Mouse (Mus musculus): Measurements from ENCODE around the gene Arsb.

Gene Arsb

DNA sequence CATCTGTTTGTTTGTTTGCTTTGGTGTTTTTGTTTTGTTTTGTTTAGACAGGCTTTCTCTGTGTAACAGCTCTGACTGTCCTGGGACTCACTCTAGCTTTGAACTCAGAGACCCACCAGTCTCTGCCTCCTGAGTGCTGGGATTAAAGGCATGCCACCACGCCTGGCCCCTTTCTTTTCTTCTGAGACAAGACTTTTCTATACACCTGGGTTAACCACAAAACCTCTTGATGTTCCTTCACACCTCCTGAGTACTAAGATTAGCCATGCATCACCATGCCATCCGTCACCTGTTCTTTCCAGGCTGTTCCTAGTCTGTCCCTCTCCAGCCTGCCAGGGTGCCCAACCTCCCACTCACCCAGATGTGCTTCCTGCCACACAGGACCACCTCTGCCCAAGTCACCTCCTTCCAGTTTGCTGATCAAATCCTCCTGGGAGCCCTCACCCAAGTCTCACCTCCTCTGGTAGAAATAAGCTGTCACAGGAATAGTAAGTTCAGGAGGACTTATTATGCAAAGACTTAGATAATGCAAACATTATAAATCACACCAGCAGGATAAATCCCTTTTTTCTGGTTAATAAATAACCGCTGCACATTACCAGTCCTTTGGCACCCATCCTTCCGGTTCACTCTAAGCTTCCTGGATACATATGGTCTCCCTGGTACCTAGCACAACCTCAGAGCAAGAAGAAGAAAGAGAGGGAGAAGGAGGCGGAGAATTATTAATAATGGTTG is 150.6 kb downstream of the Arsb start:
- no peak for DNase-seq (ENCODE audit: low spot score)

DNA sequence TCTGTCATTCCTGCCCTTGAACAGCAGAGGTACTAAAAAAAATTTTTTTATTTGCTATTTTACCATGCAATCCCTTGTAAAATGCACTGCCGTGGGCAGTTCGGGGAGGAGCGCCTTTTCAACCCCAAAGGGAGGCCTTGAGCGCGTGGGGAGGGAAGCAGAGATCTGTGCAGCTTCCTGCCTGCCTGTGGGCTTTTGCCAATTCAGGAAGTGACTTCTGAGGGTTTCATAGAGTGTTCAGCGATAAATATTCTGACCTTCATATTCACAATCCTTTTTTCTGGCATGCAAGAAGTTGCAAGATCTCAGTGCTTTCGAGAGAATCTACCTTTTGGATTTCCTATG is 151.1 kb downstream of the Arsb start:
- no peak for DNase-seq (ENCODE audit: low spot score)

DNA sequence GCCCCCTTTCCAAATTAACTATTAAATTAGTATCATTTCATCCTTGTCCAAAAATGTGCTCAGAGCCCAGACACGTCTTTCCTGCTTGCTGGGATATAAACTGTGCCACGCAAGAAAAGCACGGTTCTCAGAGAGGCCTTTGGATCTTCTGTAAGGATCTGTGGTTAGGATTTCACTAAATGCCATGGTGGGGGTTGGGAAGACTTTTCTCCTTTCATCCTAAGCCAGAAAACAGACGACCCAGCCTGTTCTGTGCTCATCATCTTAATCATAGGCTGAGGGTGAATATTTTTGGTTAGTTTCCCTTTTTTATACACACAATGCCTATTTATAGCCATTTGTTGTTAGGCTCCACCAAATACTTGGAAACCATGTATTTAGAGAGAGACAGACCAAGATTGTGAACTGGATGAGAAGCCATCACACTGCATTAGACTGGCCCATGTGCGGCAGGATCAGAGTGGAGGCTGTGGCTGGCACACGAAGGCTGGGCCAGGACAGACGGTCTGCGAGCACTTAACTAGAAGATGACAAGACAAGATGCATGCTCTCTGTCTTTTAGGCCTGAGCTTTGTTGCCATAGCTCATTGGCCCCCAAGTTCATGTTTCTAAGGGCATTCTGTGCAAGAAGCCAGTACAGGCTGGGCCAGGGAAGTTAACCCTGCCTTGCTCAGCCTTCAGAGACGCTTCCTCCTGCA is 153.5 kb downstream of the Arsb start:
- DNase-seq (ENCODE audit: low spot score) = no peak

DNA sequence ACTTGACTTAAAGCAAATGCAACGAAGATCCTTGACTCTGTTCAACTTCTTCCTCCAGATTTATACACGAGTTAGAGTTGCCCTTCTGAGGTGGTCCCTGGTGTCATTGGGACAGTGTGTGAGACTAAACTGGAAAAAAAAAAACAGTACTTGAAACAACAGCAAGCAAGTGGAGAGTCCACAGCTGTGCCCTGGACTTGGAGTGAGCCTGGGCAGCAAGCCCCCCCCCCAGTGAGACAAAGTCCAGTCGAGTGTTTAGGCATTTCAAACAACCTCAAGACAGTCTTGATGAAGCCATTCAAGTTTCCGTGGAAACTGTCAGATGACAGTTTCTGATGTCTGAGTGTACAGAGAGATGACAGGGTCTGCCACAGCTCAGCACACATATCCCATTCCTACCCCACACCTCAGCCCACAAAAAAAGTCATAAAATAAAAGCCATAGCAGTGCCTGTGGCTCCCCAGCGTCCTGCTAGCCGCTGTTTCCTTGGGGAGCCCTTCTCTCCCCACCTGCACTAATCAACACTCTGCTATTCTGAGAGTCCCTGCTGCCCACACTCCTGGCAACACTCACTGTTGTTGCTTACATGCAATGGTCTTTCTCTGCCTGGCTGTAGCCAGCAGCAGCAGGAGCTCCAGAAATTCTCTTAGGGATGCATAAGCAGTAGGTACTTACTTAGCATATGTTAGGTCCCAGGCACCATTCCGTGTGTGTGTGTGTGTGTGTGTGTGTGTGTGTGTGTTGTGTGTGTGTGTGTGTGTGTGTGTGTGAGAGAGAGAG is 159.3 kb downstream of the Arsb start:
- no peak for DNase-seq (ENCODE audit: low spot score)

DNA sequence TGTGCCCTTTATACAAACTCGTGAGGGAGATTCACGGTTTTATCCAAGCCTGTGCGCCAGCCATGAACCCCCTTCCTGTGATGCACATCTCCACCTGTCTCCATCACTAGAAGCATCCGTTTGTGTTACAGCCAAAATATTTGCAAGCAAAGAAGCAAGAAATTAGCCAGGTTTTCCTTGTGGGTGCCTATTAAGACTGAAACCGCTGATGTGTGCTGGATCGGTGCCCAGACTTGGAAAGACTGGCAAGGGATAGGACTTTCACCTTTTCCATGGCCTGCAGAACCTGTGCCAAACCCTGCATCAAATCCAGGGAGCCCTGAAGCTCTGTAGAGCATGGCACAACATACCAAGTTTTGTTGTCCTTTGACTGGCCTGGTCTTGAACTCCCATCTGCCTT is 165.0 kb downstream of the Arsb start:
- peak; percentile 57 for DNase-seq (ENCODE audit: low spot score)

DNA sequence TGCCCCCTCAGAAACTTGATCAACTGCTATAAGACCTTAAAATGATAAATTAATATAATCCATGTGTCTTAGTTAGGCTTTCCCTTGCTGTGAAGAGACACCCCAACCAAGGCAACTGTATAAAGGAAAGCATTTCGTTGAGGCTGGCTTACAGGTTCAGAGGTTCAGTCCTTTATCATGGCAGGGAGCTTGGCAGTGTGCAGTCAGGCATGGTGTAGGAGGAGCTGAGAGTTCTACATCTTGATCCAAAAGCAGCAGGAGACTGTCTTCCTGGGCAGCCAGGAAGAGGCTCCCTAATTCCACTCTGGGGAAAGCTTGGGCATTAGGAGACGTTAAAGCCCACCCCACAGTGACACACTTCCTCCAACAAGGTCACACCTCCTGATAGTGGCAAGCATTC is 166.7 kb downstream of the Arsb start:
- DNase-seq (ENCODE audit: low spot score) = no peak

DNA sequence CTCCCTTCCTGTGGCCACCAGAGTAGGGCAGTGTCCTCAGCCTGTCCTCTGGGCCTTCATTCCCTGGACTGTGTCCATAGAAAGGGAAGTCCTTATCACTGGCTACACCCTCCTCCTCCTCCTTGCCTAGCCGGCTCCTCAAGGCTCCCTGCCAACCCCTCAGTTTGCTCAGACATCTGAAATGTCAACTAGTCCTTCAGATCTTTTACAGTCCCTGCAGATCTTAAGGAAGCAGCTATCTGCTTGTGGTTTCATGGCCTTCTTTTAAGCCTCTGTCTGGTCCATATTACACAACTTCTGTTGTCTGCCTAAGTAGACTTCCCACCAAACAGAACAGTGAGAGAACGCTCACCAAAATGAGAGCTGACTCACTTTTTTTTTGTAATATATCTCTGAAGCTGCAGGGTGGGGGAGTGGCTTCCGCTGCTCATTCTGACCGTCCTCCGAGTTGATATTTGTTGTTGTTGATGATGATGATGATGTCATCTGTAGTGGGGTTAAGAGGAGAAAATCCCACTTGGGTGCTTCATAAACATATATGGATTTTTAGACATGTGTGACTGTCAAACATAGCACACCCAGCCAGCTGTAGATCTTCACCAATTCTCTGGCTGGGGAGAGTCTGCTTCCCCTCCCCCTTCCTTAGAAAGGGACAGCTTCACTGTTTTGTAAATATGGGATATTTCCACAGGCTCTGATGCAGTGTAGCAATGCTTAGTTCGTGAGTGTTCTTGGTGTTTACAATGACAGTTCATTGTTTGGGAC is 168.1 kb downstream of the Arsb start:
- no peak for DNase-seq (ENCODE audit: low spot score)

DNA sequence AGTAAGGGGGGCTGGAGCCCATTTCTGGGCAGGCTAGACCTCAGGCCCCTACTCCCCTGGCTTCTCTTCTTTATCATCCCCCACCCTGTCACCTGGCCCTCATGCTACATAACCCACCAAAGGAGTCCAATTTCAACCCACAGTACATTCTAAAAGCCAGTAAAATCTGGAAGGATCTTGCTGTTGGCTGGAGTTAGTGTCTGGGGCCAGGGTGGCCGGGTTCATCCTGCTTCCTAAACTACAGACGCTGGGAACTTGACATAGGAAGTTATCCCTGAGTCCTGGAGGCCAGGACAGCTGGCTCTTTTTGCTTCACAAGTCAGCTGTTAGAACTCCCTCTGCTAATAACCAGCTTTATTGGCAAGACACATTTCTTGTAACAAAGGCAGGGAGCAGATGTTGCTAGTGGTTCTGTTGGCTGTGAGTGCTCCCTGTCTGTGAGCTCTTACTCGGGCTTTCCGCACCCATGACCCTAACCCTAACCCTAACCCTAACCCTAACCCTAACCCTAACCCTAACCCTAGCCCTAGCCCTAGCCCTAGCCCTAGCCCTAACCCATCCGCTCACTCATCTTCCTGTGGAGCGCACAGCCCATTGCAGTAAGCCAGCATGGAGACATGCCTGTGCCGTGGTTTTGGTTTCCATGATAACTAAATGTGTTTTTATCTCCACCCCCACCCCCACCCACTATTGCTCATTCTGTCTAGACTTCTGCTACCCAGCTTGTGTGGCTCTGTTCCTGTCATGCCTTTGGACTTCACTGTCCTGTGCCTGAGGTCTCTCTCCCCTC is 169.5 kb downstream of the Arsb start:
- no peak for DNase-seq (ENCODE audit: low spot score)

DNA sequence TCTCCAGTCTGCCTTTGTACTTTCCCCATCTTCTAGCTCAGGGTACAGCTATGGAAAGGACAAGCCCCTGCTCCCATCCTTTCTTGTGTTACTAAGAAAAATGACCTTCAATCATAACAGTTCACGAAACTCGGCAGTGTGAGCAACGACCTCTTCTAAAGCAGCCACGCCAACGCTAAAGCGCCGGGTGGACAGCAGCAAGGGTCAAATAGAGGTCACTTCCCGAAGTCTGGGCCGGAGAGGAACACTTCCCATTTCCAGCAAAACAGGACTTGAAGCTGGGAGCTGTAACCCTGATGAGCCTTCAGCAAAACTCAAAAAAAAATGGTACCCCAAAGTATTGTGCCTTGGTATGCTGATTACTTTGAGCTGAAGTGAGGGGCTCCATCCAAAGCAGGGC is 179.6 kb downstream of the Arsb start:
- DNase-seq (ENCODE audit: low spot score) = no peak

DNA sequence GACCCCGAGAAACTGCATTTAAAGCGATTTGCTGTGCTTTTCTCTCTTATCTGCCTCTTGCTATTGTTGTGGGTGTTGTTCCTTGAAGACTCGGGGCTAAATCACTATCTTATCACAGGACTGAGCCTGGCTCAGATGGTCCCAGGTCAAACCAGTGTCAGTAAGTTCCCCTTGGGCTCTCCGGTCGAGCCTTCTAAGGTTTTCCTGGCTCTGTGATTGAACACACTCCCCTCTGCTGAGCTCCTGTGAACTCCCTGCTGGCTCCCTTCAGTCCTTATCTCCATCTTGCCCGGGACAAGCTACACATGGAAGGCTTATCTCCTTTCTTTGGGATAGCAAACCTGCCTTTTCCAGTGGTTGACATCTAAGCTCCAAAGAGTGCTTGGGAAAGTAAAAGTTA is 180.1 kb downstream of the Arsb start:
- no peak for DNase-seq (ENCODE audit: low spot score)

DNA sequence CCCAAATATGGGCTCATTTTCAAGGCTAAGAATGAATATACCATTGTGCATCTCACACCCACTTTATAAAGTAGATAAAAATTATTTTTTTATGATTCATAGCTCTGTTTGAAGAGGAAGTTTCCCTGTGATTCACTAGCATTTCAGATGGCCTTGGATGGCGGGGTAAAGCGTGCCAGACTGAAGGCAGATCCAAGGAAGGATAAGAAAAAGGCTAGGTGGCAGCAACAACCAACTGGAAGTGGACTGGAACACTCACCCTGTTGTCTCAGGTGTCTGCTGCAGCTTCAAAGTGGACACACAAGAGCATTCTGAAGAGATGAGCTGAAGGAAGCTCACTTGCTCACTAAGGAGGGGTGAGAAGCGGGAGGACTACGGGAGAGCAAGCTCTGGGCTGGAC is 181.0 kb downstream of the Arsb start:
- DNase-seq (ENCODE audit: low spot score) = no peak

DNA sequence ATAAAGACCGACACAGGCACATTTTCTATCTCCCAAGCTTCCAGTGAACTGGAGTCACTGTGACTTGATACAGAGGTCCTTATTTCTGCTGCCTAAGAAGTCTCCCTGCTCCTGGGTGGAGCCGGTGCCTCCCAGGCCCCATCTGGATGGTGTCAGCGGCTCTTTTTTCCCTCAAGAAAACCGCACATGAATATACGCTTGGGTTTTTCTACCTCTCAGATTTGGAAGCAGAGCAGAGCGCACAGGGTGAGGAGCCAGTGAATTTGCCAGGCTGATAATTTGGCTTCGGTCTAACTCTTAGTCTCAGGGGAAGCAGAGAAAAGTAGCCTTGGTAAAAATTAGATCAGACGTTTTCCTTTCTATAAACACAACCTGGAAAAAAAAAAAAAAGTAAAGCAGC is 186.5 kb downstream of the Arsb start:
- no peak for DNase-seq (ENCODE audit: low spot score)

DNA sequence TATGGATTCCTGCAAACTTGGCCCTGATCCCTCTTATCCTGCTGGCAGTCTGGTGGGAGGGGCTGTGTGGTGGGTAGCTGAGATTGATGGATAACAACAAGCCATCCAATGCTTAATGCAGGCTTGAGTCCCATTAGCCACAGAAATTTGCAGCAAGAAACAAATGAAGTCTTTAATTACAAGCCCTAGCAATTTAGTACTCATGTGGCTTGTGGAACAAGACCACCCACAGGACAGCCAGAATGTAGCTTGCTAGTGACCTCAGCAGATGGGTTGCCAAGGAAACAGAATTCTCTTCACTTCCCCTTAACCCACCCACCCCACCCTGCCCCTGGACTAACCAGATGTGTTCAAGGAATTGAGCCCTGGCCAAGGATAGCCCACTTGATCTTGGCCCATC is 194.8 kb downstream of the Arsb start:
- no peak for DNase-seq (ENCODE audit: low spot score)

DNA sequence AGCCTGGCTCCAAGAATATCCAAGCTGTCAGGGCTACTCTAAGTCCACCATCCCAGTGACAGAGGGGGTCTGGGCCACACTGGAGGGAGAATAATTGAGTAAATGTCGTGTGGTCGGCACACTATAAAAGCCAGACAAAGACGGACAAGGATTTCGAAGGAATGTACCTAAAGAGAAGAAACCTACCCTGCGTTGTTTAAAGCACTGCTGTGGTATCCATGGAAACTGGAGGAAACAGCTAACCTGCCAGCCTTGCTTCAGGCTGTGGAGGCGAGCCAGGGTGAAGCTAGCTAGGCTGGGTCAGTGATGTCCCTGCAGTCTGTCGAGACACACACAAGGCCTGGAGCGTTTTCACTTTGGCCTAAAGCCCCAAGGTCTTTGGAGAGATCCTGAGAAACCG is 195.7 kb downstream of the Arsb start:
- no peak for DNase-seq (ENCODE audit: low spot score)

DNA sequence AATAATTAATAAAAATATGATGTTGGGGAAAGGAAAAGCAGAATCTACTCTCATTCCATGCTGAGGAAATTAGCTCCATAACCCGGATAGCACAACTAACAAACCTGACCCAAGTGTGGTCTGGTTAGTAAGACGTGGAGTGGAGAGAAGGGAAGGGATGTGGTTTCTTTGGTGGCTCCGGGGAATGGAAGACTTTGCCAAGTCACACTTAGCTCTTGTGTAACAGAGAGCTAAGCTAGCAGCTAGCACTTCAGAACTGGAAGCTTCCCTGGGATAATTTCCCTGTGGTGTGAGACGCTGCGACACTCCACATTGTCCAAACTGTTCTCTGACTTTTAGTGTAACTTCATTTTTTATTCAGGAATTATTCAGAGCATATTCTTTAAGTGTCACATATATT is 198.7 kb downstream of the Arsb start:
- DNase-seq (ENCODE audit: low spot score) = no peak

DNA sequence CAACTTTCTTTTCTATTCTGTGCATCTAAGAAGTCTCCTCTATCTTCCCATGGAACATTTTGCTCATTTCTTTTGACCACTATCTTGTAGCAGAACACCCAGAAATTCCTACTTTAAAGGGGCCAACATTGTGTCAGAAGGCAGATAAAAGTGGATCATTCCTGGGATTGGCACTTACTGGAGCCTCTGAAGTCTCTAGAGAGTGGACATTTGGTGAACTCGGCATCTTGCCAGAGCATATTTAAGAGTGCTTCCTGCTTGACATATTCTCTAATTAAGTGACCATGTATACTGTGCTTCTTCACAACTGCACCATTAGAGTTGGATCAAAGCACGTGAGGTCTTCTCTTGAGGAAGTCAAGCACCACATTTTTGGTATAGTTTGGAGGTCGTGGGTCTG is 201.0 kb downstream of the Arsb start:
- DNase-seq (ENCODE audit: low spot score) = no peak

DNA sequence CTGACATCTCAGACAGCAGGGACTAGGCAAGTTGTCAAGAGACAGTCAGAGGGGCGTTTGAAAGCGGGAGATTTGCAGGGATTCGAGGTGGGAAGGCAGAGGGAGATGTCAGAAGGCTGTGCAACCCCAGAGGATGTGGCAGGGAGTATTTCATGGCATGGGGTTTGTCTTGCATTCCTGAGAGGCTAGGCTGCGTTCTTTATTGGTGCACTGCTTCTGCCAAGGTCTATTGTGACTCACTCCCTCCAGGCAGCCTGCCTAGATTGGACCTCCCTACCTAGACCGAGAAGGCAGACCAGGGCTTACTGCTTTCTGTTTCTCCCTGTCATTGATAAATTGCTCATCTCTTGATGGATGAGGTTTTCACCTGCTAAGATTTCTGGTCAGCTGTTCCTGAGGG is 204.2 kb downstream of the Arsb start:
- DNase-seq (ENCODE audit: low spot score) = no peak

DNA sequence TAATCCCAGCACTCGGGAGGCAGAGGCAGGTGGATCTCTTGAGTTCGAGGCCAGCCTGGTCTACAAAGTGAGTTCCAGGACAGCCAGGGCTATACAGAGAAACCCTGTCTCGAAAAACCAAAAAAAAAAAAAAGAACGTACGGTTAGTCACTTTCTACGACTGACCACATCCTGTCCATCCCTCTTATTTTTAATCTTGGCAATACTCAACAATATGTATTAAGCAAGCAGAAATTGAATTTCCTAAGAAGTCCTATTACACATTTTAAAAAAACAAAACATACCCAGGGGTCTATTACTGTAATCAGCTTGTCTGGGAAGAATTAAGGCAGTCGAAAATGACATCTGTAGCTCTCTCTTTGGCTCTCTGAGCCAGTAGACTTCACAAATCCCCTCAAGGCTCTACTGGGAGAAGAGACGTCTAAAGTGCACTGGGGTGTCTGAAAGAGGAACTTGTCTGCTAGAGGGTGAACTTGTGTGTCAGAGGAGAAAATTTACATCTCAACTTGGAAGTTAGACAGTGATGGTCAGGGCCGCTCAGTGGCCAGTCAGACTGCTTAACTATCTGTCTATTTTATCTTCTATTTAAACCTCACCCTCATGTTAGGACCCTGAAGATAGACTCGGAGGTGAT is 205.6 kb downstream of the Arsb start:
- no peak for DNase-seq (ENCODE audit: low spot score)

DNA sequence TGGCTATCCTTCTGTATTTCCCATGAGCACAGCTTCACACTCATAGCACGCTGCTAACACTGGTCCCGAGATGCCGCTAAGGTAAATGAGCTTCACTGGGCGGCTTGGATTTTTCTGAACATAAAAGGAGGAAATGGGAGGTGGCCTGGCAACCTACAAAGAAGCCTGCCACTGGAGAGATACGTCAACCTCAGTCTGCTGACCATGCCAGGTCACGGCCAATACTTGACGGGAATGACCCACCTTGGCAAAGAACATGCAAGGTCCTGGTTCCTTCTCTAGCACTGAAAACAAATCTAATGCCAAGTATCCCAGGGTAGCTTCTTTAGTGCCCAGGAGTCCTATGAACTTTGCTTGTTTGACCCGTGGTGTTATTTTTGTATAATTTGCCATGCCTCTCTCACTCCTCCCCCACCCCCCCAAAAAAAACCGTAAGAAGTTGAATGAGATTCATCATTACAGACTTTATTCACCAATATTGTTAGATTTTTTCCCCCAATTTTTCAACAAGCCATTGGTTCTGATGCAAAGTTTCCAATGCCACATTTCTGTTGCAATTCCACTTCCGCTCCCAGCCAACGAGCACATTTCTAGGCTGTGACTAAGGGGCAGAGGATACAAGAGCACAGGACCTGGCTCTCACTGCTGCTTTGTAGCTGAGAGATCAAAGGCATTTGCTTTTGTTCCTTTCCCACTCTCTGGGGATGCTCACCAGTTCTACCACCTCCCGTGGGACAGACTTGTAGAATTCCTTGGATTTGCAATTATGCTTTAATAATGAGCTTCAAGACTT is 207.5 kb downstream of the Arsb start:
- DNase-seq (ENCODE audit: low spot score) = no peak

DNA sequence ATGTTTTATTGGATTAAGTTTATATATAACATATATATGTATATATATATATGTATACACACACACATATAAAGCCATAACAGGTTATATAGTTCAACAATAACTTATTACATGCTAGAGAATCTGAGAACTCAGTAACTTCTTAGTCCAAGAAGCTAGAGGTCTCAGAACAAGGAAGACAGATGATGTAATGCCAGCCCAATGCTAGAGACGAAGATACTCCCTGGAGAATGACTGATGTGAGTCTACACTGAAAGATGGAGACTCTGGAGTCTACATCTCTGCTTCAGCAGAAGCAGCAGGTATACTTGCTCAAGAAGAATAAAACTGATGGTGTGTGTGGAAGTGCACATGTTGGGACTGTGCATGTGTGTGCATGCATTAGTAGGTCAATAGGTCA is 208.3 kb downstream of the Arsb start:
- peak; percentile 41 for DNase-seq (ENCODE audit: low spot score)

Data from MN1 (cell line).